Mouse (Mus musculus) heart, adult 2 months (tissue): ENCODE data around the gene Adat2. TPM values are rescaled to one million over a fixed set of nuclear protein-coding genes. Genes with fewer than 3 reads are reported as not detected.

Source experiments
- DNase-seq, 2 experiments: peaks; one replicate each; pipeline ENCODE4 v3.0.0; 2021
- H3K27ac ChIP-seq: fragments of 200-600 bp; 2 replicates; pipeline ENCODE4 v1.8.1; 2022
- H3K27me3 ChIP-seq: fragments of 200-500 bp; 2 replicates; pipeline ENCODE4 v1.6.1; 2012; ENCODE audit warnings: mild to moderate bottlenecking, low read length, inconsistent platforms, mixed read lengths; ENCODE audit not compliant: control insufficient read depth, insufficient read depth
- H3K36me3 ChIP-seq: fragments of 200-500 bp; 2 replicates; pipeline ENCODE4 v1.6.1; 2012; ENCODE audit warnings: low read length, inconsistent platforms; ENCODE audit not compliant: control insufficient read depth, insufficient read depth
- H3K4me1 ChIP-seq: fragments of 200-500 bp; 2 replicates; pipeline ENCODE4 v1.6.1; 2011; ENCODE audit warnings: low read length; ENCODE audit not compliant: control insufficient read depth, insufficient read depth
- H3K4me3 ChIP-seq: fragments of 200-600 bp; 2 replicates; pipeline ENCODE4 v1.8.1; 2022
- H3K79me2 ChIP-seq: fragments of 200-500 bp; replicated peaks from 2 replicates; pipeline ENCODE4 v1.6.1; 2012; ENCODE audit warnings: mild to moderate bottlenecking, inconsistent platforms, low read length, moderate library complexity, mixed read lengths; ENCODE audit not compliant: control insufficient read depth, insufficient read depth
- H3K9ac ChIP-seq: fragments of 200-500 bp; 2 replicates; pipeline ENCODE4 v1.6.1; 2012; ENCODE audit warnings: low read depth, mild to moderate bottlenecking, control low read depth, inconsistent platforms, low read length, mixed read lengths
- CTCF ChIP-seq: fragments of 200-600 bp; IDR thresholded peaks from 2 replicates; pipeline ENCODE4 v1.8.1; 2022; ENCODE audit warnings: antibody characterized with exemption, mild to moderate bottlenecking, moderate library complexity
- EP300 ChIP-seq: fragments of 200-500 bp; IDR thresholded peaks from 2 replicates; pipeline ENCODE4 v1.6.1; 2011; ENCODE audit warnings: low read depth, low read length, control low read depth; ENCODE audit not compliant: insufficient read depth
- POLR2A ChIP-seq: fragments of 200-500 bp; IDR thresholded peaks from 2 replicates; pipeline ENCODE4 v1.6.1; 2011; ENCODE audit warnings: mild to moderate bottlenecking, low read depth, low read length, control low read depth; ENCODE audit not compliant: insufficient read depth
- WGBS: fragments of 180-500 bp; shearing (Covaris S2); methylation state at CpG from one replicate; pipeline ENCODE4 v1.1.7; 2018; 5-methylcytosine and 5-hydroxymethylcytosine counted together
- intact Hi-C: fragments of 180-260 bp; cut with DNase I; formaldehyde crosslinking; loops from one replicate; pipeline ENCODE4 v1.15.1; 2025
- polyA plus RNA-seq: library from polyadenylated mRNA; depleted of rRNA; stranded (reverse); fragments of >200 nt; gene quantifications from 2 replicates; pipeline ENCODE4 v1.2.3, GENCODE M21; 2012
- total RNA-seq, 2 experiments: library from RNA; stranded (reverse); gene quantifications; 2 replicates each; pipeline ENCODE4 v1.2.3; 2021

The Adat2 gene
- total and polyA plus RNA-seq, 3 experiments = 2.1 to 2.8 (median 2.8) TPM

DNA sequence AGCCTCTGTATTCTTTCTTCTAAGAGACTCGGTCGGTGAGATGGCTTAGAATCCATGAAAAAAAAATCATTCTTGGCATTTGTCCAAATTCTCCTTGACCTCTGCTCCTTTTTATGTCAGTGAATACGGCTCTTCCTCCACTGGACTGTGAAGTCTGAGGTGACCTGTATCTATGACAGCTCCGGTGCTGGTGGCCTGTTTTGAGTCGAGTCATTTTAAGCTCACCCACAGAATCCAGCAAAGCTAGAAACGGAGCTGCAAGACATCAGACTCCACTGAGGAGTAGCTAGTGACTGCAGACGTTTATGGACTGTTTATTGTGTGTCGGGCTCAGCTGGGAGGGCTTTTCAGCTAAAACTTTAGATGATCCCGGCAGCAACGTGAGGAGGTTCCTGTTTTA is 19.3 kb downstream of the Adat2 start:
- intact Hi-C loops = no loop called here
- H3K36me3 ChIP-seq = no peaks in the 10 kb centered on the region
- H3K4me1 ChIP-seq = no peaks in the 10 kb centered on the region
- H3K27ac ChIP-seq = no peak overlapping the region
- no peaks in the 10 kb centered on the region for H3K79me2 ChIP-seq
- H3K9ac ChIP-seq = no peak overlapping the region
- no peak for TF ChIP-seq EP300
- no peak for TF ChIP-seq POLR2A
- no peak for TF ChIP-seq CTCF
- DNase-seq = no peak
- 49% methylated on average over 10 of the region's 10 CpGs for WGBS
- no peak overlapping the region for H3K4me3 ChIP-seq
- no peaks in the 10 kb centered on the region for H3K27me3 ChIP-seq

DNA sequence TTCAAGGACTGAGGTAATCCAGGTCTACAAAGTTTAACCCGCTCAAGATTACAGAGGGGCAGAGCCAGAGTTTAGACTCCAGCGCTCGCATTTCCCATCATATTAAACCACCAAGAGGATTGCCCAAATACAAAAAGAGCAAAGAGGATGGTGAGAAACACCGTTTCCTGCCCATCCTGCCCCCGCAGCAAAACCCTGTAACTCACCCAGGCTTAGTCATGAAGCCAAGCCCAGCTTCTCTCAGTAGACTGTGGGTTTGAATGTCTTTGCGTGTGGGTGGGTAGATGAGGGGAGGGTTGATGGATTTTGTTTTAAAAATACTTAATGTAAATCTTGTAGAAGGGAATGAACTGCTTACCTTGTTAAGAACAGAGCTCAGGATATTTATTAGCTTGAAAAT is 19.7 kb downstream of the Adat2 start:
- H3K27me3 ChIP-seq = no peaks in the 10 kb centered on the region
- H3K79me2 ChIP-seq = no peaks in the 10 kb centered on the region
- H3K36me3 ChIP-seq = no peaks in the 10 kb centered on the region
- no peak overlapping the region for H3K9ac ChIP-seq
- intact Hi-C loops = no loop called here
- no peaks in the 10 kb centered on the region; the same call in 1 of the 2 replicates for H3K4me1 ChIP-seq
- TF ChIP-seq EP300 (no peak), POLR2A (no peak), CTCF (no peak)
- WGBS = 80% methylated on average over 6 of the region's 6 CpGs
- H3K27ac ChIP-seq = no peak overlapping the region
- no peak for DNase-seq
- H3K4me3 ChIP-seq = no peak overlapping the region

DNA sequence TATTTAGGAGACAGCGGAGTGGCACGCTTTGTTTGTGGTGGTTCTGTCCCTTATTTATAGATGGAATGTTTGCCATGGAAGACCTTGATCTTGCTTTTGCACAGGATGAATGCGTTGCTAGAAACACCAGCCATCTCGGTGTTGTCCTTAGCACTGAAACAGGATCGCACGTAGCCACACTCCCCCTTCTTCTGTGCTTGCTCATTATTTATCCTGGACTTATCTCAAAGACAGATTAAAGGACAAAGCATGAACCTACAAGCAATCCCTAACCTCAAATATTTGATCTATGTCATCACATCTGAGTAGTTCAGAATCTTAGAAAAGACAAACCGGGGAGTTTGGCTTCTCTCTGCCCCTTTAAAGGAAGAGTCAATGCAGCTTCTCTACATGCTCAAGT is 24.4 kb downstream of the Adat2 start:
- Histone ChIP-seq H3K36me3 (no peaks in the 10 kb centered on the region), H3K79me2 (no peaks in the 10 kb centered on the region), H3K9ac (no peak overlapping the region), H3K4me3 (no peak overlapping the region), H3K4me1 (no peaks in the 10 kb centered on the region; the same call in 1 of the 2 replicates), H3K27me3 (no peaks in the 10 kb centered on the region), H3K27ac (no peak overlapping the region)
- DNase-seq = no peak
- intact Hi-C loops = no loop called here
- TF ChIP-seq EP300 = no peak
- TF ChIP-seq CTCF = no peak
- TF ChIP-seq POLR2A = no peak
- 77% methylated on average over 7 of the region's 7 CpGs for WGBS

DNA sequence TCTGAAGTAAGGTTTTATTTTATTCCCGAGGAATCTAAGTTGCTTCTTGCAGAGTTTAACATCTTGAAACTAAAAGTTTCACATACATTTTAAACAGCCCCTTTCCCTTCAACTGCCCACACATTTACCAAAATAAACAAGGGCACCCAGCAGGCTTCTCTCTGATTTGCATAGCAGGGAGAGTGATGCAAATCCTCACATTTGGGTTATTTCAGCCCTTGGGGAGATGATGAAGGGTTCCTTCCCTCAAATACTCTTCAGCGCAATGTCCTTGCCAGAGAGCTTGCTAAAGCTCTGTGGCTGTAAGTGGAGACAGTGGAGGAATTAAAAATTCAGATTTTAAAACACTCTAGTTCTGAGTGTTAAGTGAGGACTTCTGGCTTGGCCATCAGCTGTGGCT is 35.2 kb downstream of the Adat2 start:
- H3K79me2 ChIP-seq = no peaks in the 10 kb centered on the region
- no peaks in the 10 kb centered on the region for H3K27me3 ChIP-seq
- no peaks in the 10 kb centered on the region for H3K36me3 ChIP-seq
- no peak overlapping the region for H3K4me3 ChIP-seq
- TF ChIP-seq EP300 (no peak), POLR2A (no peak), CTCF (no peak)
- DNase-seq = no peak
- intact Hi-C loops = no loop called here
- no peak overlapping the region for H3K9ac ChIP-seq
- no peak overlapping the region for H3K27ac ChIP-seq
- H3K4me1 ChIP-seq = no peaks in the 10 kb centered on the region
- 68% methylated on average over 2 of the region's 2 CpGs for WGBS

DNA sequence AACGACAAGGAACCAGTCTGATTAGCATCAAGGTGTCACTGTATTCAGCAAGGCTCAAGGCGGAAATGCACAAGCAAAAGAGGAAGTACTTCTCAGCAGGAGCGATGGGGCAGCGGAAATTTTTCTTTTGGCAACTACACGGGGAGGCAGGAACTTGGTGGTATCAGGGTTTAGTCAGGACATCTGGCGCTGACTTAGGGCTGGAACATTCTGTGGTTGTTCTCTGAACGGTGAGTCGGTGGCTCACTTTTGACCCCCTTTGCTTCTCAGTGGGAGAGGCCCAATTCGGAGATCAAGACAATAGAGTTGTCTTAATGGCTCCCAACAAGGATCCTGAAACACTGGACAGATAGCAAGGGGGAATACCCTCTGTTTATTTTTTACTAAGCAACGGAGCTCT is 39.5 kb downstream of the Adat2 start:
- Histone ChIP-seq H3K27ac (no peak overlapping the region), H3K4me3 (no peak overlapping the region), H3K9ac (no peak overlapping the region), H3K4me1 (no peaks in the 10 kb centered on the region; the same call in 1 of the 2 replicates), H3K79me2 (no peaks in the 10 kb centered on the region), H3K36me3 (no peaks in the 10 kb centered on the region), H3K27me3 (no peaks in the 10 kb centered on the region)
- no peak for DNase-seq
- intact Hi-C loops = no loop called here
- WGBS = 87% methylated on average over 10 of the region's 10 CpGs
- no peak for TF ChIP-seq CTCF
- TF ChIP-seq EP300 = no peak
- TF ChIP-seq POLR2A = no peak

DNA sequence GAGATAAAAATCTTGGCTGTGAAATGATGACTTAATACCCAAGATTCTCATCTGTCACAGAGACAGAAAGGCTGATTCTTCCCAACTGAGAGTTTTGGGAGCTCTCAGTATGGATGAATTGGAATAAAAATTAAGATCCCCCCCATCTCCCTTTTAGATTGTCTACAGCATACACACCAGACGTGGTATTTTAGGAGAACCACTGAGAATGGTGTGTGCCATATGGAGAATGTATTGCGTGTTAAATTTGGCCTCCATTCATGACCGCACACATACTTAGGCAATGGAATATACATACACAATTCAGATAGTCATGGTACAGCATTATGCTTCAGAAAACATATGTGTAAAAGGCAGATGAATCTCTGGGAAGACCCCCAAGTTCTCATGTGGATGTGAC is 40.8 kb downstream of the Adat2 start:
- no peak overlapping the region for H3K9ac ChIP-seq
- no peaks in the 10 kb centered on the region; the same call in 1 of the 2 replicates for H3K4me1 ChIP-seq
- TF ChIP-seq EP300 (no peak), POLR2A (no peak)
- no peaks in the 10 kb centered on the region for H3K27me3 ChIP-seq
- WGBS = 88% methylated on average over 3 of the region's 3 CpGs
- no peaks in the 10 kb centered on the region for H3K36me3 ChIP-seq
- H3K27ac ChIP-seq = no peak overlapping the region
- intact Hi-C loops = no loop called here
- H3K4me3 ChIP-seq = no peak overlapping the region
- H3K79me2 ChIP-seq = no peaks in the 10 kb centered on the region
- no peak for DNase-seq

DNA sequence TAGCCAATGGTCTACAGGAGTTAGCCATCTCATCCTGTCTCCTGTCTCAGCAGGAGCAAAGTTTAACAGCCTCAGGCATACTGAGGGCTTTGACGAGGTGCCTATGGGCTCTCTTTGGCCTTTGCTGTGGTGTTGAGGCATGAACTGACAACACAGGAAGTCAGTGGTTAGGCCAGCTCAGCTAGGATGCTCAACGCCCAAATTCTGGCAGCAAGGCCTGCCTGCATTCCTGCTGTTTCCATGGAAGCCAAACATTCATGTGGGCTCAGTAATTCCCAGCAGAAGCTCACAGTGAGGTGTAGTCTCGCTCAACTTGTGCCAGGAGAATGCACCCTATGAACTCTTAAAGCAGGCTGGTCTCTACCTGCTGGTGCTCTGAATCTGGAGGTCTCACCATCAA is 43.4 kb downstream of the Adat2 start:
- Histone ChIP-seq H3K4me3 (no peak overlapping the region), H3K27ac (no peak overlapping the region), H3K79me2 (no peaks in the 10 kb centered on the region), H3K27me3 (no peaks in the 10 kb centered on the region), H3K36me3 (no peaks in the 10 kb centered on the region), H3K4me1 (no peaks in the 10 kb centered on the region; the same call in 1 of the 2 replicates), H3K9ac (no peak overlapping the region)
- no peak for TF ChIP-seq EP300
- intact Hi-C loops = no loop called here
- WGBS = 46% methylated on average over 3 of the region's 3 CpGs
- peak in 1 of 2 experiments; percentile 10 for DNase-seq
